Mouse (Mus musculus): ENCODE measurements around the gene Naa80. TPM values are rescaled to one million over a fixed set of nuclear protein-coding genes. Genes with fewer than 3 reads are reported as not detected.

Naa80 gene
- polyA plus RNA-seq, 1 experiment = 11.3 TPM

GRCm38 (mm10) chr9:107590773-107591060, 12.0 kb downstream of the Naa80 start:
- Histone ChIP-seq H3K4me1 (ENCODE audit: control insufficient read depth, insufficient read depth, low read length) (peaks cover 5% of the 10 kb centered on the region; the same call in 1 of the 2 replicates), H3K27ac (ENCODE audit: insufficient read depth, low read length) (no peak overlapping the region), H3K4me3 (ENCODE audit: insufficient read depth, low read length) (no peak overlapping the region)
- TF ChIP-seq POLR2A (IDR thresholded peaks at IDR 0.05; ENCODE audit: low read depth, low read length) (no peak), CTCF (IDR thresholded peaks at IDR 0.05; ENCODE audit: borderline replicate concordance, insufficient read depth, low read length) (no peak)

- no peak for TF ChIP-seq POLR2A (IDR thresholded peaks at IDR 0.05; ENCODE audit: low read depth, low read length)
- TF ChIP-seq CTCF (IDR thresholded peaks at IDR 0.05; ENCODE audit: borderline replicate concordance, insufficient read depth, low read length) = no peak
- Histone ChIP-seq H3K4me1 (ENCODE audit: control insufficient read depth, insufficient read depth, low read length) (peaks cover 5% of the 10 kb centered on the region; the same call in 1 of the 2 replicates), H3K27ac (ENCODE audit: insufficient read depth, low read length) (no peak overlapping the region), H3K4me3 (ENCODE audit: insufficient read depth, low read length) (no peak overlapping the region)
These were observed 14.7 kb downstream of the Naa80 start for GRCm38 (mm10) chr9:107593101-107593976.

GRCm38 (mm10) chr9:107594281-107595062, 15.8 kb downstream of the Naa80 start:
- no peak overlapping the region for H3K27ac ChIP-seq (ENCODE audit: insufficient read depth, low read length)
- no peaks in the 10 kb centered on the region for H3K4me1 ChIP-seq (ENCODE audit: control insufficient read depth, insufficient read depth, low read length)
- H3K4me3 ChIP-seq (ENCODE audit: insufficient read depth, low read length) = no peak overlapping the region
- TF ChIP-seq CTCF (IDR thresholded peaks at IDR 0.05; ENCODE audit: borderline replicate concordance, insufficient read depth, low read length) = no peak
- TF ChIP-seq POLR2A (IDR thresholded peaks at IDR 0.05; ENCODE audit: low read depth, low read length) = no peak

- H3K4me3 ChIP-seq (ENCODE audit: insufficient read depth, low read length) = no peak overlapping the region
- no peaks in the 10 kb centered on the region for H3K4me1 ChIP-seq (ENCODE audit: control insufficient read depth, insufficient read depth, low read length)
- TF ChIP-seq CTCF (IDR thresholded peaks at IDR 0.05; ENCODE audit: borderline replicate concordance, insufficient read depth, low read length) (no peak), POLR2A (IDR thresholded peaks at IDR 0.05; ENCODE audit: low read depth, low read length) (no peak)
These were observed 18.2 kb downstream of the Naa80 start for GRCm38 (mm10) chr9:107596619-107597569.

GRCm38 (mm10) chr9:107598385-107598784, 19.7 kb downstream of the Naa80 start:
- Histone ChIP-seq H3K27ac (ENCODE audit: insufficient read depth, low read length) (no peak overlapping the region), H3K4me1 (ENCODE audit: control insufficient read depth, insufficient read depth, low read length) (no peaks in the 10 kb centered on the region), H3K4me3 (ENCODE audit: insufficient read depth, low read length) (no peak overlapping the region)
- TF ChIP-seq CTCF (IDR thresholded peaks at IDR 0.05; ENCODE audit: borderline replicate concordance, insufficient read depth, low read length) (no peak), POLR2A (IDR thresholded peaks at IDR 0.05; ENCODE audit: low read depth, low read length) (no peak)

More at GRCm38 (mm10) chr9:107596619-107597569, 18.2 kb downstream of the Naa80 start:
- no peak overlapping the region for H3K27ac ChIP-seq (ENCODE audit: insufficient read depth, low read length)

- TF ChIP-seq POLR2A (IDR thresholded peaks at IDR 0.05; ENCODE audit: low read depth, low read length) = no peak
- TF ChIP-seq CTCF (IDR thresholded peaks at IDR 0.05; ENCODE audit: borderline replicate concordance, insufficient read depth, low read length) = no peak
These were observed 20.7 kb downstream of the Naa80 start for GRCm38 (mm10) chr9:107599433-107599832.

GRCm38 (mm10) chr9:107599842-107600241, 21.2 kb downstream of the Naa80 start:
- TF ChIP-seq POLR2A (IDR thresholded peaks at IDR 0.05; ENCODE audit: low read depth, low read length) (no peak), CTCF (IDR thresholded peaks at IDR 0.05; ENCODE audit: borderline replicate concordance, insufficient read depth, low read length) (no peak)

More at GRCm38 (mm10) chr9:107599433-107599832, 20.7 kb downstream of the Naa80 start:
- Histone ChIP-seq H3K27ac (ENCODE audit: insufficient read depth, low read length) (no peak overlapping the region), H3K4me1 (ENCODE audit: control insufficient read depth, insufficient read depth, low read length) (no peaks in the 10 kb centered on the region), H3K4me3 (ENCODE audit: insufficient read depth, low read length) (no peak overlapping the region)

GRCm38 (mm10) chr9:107600745-107601144, 22.1 kb downstream of the Naa80 start:
- Histone ChIP-seq H3K27ac (ENCODE audit: insufficient read depth, low read length) (no peak overlapping the region), H3K4me1 (ENCODE audit: control insufficient read depth, insufficient read depth, low read length) (no peaks in the 10 kb centered on the region), H3K4me3 (ENCODE audit: insufficient read depth, low read length) (no peak overlapping the region)
- TF ChIP-seq POLR2A (IDR thresholded peaks at IDR 0.05; ENCODE audit: low read depth, low read length) = no peak
- TF ChIP-seq CTCF (IDR thresholded peaks at IDR 0.05; ENCODE audit: borderline replicate concordance, insufficient read depth, low read length) = no peak

More at GRCm38 (mm10) chr9:107599842-107600241, 21.2 kb downstream of the Naa80 start:
- no peak overlapping the region for H3K27ac ChIP-seq (ENCODE audit: insufficient read depth, low read length)
- H3K4me3 ChIP-seq (ENCODE audit: insufficient read depth, low read length) = no peak overlapping the region
- no peaks in the 10 kb centered on the region for H3K4me1 ChIP-seq (ENCODE audit: control insufficient read depth, insufficient read depth, low read length)

- no peak for TF ChIP-seq CTCF (IDR thresholded peaks at IDR 0.05; ENCODE audit: borderline replicate concordance, insufficient read depth, low read length)
- Histone ChIP-seq H3K4me3 (ENCODE audit: insufficient read depth, low read length) (no peak overlapping the region), H3K4me1 (ENCODE audit: control insufficient read depth, insufficient read depth, low read length) (no peaks in the 10 kb centered on the region), H3K27ac (ENCODE audit: insufficient read depth, low read length) (no peak overlapping the region)
These were observed 22.6 kb downstream of the Naa80 start for GRCm38 (mm10) chr9:107601275-107601674.

Measured in embryonic fibroblast, embryonic 13.5 days (primary cell).